Mouse (Mus musculus) kidney, postnatal 10 days (tissue): ENCODE measurements at regions not wholly inside any gene's neighbourhood (a gene's known extent, or its start where the extent isn't known, plus 50 kb on each side); places are given as distances from the start of the nearest gene placed in this dataset.
"Not testable (repeated sequence)": the region's sequence is repeated elsewhere in the genome, so short reads cannot be mapped to it uniquely, and the experiment has no call there.

ENCODE experiments used
- DNase-seq: peaks from one replicate; pipeline ENCODE4 v3.0.0; 2021; ENCODE audit warnings: mixed read lengths

DNA sequence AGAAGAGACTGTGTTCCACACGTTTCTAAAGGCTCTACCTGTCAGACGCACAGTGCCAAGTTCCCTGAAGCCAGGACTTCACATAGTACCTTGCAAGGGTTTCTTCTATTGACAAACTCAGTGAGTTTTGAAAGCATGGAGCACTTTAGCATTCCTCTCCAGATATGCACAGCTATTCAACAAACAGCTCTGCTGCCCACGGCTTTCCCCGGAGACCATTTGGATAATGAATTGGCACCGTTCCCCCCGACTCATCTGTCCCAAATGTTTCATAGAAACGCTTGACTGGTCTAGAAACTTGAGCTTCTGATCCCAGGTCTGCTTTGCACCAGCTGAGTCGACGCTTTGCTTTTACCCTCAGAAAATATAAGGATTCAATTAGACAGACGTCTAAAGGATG lies 162.2 kb upstream of the St6galnac5 start:
- no peak for DNase-seq

GRCm38 (mm10) chr3:153140985-153141384 lies 158.9 kb upstream of the St6galnac5 start:
- DNase-seq, result no peak

- no peak for DNase-seq
Measured at GRCm38 (mm10) chr3:153125335-153125734, 143.3 kb upstream of the St6galnac5 start.

DNA sequence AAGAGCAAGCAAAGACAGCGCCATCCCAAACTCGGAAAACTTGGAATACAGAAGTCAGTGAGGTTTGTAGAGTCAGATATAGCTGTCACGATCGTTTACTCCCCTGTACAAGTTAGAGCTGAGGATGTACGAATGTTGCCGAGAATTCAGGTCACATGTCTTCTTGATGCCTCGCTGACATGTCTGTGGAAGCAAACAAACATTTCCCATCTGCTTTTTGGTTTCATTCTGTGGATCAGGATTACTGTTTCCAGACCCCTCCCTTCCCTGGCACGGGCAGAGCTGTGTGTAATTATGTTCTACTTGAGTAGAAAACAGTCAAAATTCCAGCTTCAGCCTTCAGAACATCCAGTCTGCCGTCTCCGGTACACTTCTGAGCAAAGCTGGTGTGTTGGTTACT lies 139.9 kb upstream of the St6galnac5 start:
- DNase-seq, result no peak

GRCm38 (mm10) chr3:153119142-153119541 lies 137.1 kb upstream of the St6galnac5 start:
- no peak for DNase-seq

- no peak for DNase-seq
Measured at GRCm38 (mm10) chr3:153118643-153119042, 136.6 kb upstream of the St6galnac5 start.

DNA sequence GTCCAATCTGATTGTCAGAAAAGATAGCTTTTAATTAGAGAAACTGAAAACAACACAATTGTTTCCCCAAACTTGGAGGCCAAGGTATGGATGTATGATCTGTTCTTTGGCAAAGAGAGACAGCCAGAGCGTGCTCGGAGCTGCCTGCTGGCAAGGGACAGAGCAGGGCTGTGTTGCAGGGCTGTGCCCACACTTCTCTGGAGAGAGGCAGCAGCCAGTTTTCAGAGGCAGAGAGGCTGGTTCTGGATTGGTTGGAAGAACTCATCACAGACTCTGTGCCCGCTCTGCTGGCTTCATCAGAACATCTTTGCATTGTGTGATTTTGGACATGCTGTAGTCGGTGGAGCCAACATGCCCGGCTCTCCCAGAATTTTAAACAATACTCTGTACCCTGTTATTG lies 123.5 kb upstream of the St6galnac5 start:
- DNase-seq, result no peak

GRCm38 (mm10) chr3:153090572-153090971 lies 108.5 kb upstream of the St6galnac5 start:
- not testable (repeated sequence) for DNase-seq

DNA sequence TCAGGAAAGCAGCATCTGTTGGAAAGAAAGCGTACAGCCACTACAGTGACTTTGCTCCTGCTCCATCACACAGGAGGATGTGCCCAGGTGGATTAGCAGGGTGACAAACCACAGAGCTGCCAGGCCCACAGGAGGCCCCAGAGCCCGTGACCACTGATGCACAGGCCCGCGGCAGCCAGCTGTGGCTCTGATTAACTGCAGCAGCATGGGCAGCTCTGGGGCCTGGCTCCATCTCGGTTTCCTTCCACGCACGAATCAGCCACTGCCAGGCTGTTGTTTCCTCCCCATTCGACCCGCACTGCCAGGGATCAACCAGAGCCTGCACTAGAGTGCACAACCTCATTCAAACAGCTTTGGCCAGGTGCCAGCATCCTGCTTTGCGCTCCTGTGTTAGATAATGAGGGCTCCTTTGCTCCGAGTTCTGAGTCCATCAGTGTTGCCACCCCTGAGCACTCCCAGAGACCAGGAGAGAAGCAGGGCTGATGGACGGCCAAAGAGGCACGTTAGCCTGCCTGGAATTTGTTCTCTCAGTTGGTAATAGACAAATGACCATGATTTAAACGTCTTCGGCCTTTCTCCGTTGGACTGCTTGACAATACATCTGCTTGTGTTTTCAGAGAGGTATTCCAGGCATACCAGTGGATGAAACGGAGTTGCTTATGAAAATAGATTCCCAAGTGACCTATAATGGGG lies 103.2 kb upstream of the St6galnac5 start:
- peak; percentile 82 for DNase-seq

- DNase-seq, result peak; percentile 49
Measured at GRCm38 (mm10) chr3:153084226-153085095, 102.4 kb upstream of the St6galnac5 start.

GRCm38 (mm10) chr3:153080371-153080770 lies 98.3 kb upstream of the St6galnac5 start:
- DNase-seq, result no peak

DNA sequence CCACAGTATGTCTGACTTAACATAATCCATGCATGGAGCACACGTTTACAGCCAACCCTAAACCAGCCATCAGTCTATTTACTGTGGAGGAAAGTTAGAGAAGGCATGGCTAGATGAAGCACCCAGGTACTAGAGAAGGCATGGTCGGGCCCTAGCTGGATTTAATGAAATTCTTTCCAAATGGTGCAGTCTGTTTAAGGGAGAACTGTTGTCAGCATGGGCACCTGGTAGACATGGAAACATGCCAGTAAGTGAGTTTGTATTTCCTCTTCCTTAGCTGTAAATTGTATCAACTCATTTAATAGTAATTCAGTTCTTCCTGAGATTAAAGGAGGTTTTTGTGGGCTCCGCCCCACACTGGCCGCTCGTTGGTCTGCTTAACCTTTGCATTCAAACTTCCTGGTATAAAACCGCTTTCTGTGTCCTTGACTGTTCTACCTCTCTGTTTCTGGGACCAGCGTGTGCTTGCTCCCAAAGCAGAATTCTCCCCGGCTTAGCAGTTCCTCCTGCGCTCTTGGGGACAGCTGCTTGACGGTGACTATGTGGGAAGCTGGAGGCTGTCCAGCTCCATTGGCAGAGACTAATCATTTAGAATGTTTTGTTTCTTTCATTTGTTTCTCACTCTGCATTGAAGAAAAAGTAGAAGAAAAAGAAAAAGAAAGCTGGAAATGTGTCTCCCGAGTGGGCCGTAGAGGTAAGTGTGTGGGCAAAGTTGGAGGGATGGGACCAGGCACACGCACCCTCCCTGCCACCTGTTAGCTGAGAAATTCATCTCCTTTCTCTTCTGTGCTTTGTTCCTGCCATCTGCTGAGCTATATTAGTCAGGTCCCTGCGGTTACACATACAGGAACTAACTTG lies 96.0 kb upstream of the St6galnac5 start:
- peak; percentile 62 for DNase-seq

DNA sequence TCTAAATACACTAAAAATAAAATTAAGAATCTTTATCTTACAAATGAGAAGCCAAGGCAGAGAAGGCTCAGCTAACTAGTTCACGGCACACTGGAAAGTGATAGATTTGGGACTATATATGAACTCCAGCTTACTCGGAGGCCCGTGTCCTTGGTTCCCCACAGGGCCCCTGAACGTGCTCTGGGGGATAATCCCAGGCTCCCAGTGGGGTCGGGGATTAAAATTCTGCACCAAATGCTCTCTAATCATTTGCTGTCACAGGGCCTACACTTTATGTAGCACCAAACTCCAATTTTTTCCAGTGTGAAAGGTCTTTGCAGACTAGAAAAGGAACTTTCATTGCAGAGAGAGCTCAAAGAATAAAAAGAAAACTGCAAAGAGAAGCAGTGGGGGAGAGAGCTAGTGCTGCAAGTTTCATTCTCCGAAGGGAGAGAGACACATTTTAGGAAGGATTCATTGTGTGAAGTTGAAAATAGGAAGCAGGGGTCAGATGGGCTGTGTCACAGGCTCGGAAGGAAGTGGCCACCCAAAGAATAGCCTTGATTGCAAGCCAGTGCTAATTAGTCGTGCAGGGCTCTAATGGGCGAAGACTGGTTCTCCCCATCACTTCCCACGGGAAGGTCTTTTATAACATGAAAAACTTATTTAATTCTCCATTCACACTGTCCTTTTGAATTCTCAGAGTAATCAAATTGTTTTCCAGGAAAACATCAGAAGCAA lies 90.3 kb upstream of the St6galnac5 start:
- DNase-seq, result peak; percentile 14

- DNase-seq, result no peak
Measured at GRCm38 (mm10) chr3:153071549-153071948, 89.5 kb upstream of the St6galnac5 start.

DNA sequence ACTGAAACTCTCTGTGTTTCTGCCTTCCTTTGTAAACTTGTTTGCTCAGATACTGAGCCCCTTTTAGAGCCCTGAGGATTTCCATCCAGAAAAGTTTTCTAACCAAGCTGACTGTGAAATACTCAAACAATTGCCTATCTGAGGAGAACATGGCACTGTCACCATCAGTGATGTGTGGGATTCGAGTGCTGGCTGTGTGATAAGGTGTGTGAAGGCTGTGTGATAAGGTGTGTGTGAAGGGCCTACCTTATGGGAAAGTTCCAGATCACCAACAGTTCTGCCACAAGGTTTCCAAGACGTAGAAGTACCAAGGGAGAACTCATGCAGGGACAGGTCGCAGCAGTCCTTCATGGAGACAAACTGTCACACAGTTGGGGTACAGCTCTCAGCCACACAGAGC lies 89.1 kb upstream of the St6galnac5 start:
- DNase-seq, result no peak

GRCm38 (mm10) chr3:153065890-153066289 lies 83.8 kb upstream of the St6galnac5 start:
- DNase-seq, result no peak

DNA sequence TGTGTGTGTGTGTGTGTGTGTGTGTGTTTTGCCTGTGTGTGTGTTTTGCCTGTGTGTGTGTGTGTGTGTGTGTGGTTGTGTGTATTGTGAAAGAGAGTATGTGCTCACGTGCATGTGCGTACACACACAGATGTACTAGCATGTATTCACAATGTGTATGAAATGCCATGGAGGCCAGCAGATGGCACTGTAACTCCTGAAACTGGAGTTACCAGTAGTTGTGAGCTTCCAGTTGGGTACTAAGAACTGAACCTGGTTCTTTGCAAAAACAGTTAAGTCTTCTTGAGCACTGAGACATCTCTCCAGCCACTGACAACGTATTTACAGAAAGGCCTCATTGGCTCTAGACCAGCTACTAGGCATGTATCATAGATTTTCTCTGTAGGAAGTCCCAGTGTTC lies 71.1 kb upstream of the St6galnac5 start:
- DNase-seq, result no peak

GRCm38 (mm10) chr3:153051566-153051965 lies 69.5 kb upstream of the St6galnac5 start:
- DNase-seq, result no peak

GRCm38 (mm10) chr3:153045328-153045727 lies 63.3 kb upstream of the St6galnac5 start:
- DNase-seq, result no peak

DNA sequence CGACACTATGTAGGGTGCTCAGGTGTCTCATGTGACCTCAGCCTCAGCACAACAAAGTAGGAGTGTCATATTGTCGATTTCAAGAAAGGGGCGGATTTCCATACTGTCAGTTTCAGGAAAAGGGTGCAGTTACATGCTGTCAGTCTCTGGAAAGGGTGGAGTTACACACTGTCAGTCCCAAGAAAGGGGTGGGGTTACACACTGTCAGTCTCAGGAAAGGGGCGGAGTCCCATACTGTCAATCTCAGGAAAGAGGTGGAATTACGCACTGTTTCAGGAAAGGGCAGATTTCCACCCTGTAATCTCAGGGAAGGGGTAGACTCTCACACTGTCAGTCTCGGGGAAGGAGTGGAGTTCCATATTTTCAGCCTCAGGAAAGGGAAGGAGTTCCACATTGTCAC lies 51.9 kb upstream of the St6galnac5 start:
- no peak for DNase-seq
